Mouse (Mus musculus): ENCODE data around the gene Sarm1.

The Sarm1 gene

GRCm38 (mm10) chr11:78512025-78512957, 14.7 kb upstream of the Sarm1 start, which contains the start of the genes Tmem199 and Poldip2:
Gene Tmem199, minus strand, starts transcription at chr11:78512172.
Gene Poldip2, plus strand, starts transcription at chr11:78512193.
- DNase-seq = peak; percentile 96 to 97

- peak; percentile 75 to 79 for DNase-seq
Observed at GRCm38 (mm10) chr11:78509148-78509547, 11.6 kb upstream of the Sarm1 start.

DNA sequence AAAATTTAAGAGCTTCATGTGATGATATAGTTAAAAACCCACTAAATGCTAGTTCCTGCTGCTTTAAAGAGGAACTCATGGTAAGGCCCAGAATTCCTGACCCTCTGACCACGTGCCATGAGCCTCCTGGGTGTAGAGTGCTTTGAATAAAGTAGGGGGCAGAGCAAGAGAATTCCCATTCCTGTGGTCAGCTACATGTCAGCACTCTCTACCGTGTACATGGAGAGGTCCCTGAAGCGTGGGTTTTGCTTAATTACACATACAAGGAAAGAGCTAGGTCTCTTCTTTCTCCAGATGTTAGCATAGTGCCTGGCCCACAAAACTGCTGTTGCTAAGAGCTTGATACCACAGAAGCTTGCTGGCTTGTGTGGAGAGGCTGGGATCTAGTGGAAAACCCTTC, 7.9 kb upstream of the Sarm1 start:
- DNase-seq = no peak

GRCm38 (mm10) chr11:78502909-78503650, 5.5 kb upstream of the Sarm1 start, which contains the start of gene Sebox:
Gene Sebox, plus strand, starts transcription at chr11:78503447.
- peak; percentile 92 to 93 for DNase-seq

DNA sequence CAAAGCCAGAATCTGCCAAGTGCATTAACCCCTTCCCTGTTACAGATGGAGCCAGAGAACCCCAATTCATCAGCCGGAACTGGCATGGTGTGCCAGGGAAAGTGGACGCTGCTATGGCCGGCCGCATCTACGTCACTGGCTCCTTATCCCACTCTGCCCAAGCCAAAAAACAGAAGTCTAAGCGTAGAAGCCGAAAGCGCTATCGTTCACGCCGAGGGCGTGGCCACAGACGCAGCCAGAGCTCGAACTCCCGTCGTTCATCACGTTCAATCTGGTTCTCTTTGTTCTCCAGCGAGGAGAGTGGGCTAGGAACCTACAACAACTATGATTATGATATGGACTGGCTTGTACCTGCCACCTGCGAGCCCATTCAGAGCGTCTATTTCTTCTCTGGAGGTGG, 4.0 kb upstream of the Sarm1 start:
- DNase-seq = no peak

DNA sequence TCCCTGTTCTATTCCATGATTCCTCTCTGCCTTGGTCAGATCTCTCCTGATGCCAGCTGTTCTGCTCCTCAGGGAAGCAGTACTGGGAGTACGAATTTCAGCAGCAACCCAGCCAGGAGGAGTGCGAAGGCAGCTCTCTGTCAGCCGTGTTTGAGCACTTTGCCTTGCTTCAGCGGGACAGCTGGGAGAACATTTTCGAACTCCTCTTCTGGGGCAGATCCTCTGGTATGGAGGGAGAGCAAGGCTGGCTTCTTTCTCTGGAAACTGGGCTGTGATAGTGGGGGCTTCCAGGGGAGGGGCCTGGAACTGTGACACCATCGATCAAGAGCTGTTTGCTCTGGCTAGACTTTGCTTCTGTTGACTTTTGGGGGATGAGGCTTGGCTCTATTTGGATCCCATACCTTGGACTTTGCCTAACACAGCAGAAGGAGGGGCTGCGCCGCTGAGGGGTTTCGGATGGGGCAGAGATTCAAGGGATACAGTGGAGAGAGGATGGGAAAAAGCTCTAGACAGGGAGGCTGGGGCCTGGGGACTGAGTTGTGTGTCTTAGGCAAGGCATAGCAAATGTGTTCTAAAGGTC, 3.2 kb upstream of the Sarm1 start:
- no peak for DNase-seq

DNA sequence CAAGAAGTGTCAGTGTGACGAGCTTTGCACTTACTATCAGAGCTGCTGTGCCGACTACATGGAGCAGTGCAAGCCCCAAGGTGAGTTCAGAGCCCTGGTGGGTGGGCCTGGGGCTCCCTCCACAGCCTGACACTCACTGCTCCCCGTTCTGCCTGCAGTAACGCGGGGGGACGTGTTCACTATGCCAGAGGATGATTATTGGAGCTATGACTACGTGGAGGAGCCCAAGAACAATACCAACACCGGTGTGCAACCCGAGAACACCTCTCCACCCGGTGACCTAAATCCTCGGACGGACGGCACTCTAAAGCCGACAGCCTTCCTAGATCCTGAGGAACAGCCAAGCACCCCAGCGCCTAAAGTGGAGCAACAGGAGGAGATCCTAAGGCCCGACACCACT, 2.0 kb upstream of the Sarm1 start:
- no peak for DNase-seq

- no peak for DNase-seq
Observed at GRCm38 (mm10) chr11:78499004-78499403, 1.4 kb upstream of the Sarm1 start, which contains the start of gene Vtn. Gene Vtn, plus strand, starts transcription at chr11:78499091.

GRCm38 (mm10) chr11:78497071-78497541, 448 bp downstream of the Sarm1 start:
- peak; percentile 84 to 87 for DNase-seq

GRCm38 (mm10) chr11:78495904-78496303, 1.6 kb downstream of the Sarm1 start:
- peak in 1 of 2 experiments; percentile 32 for DNase-seq

DNA sequence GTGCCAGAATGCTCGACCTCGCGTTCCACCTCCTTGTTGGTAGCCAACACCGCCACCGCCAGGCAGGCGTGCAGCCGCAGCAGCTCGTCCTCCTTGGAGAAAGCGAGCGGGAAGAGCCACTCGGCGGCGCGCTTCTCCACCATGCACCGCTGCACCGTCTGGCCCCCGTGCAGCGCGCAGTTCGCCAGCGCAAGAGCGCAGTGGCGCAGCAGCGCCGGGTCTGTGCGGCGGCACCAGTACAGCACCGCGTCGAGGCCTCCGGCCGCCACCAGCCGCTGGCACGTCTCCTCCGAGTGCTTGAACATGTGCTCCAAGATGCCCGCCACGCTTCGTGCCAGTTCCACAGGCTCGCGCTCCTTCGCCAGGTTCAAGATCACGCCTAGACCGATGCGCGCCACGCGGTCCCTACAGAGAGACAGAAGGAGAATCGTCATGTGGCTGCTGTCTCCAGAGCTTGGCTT, 6.7 kb downstream of the Sarm1 start:
- peak; percentile 83 to 84 for DNase-seq

GRCm38 (mm10) chr11:78488168-78488567, 9.4 kb downstream of the Sarm1 start:
- peak; percentile 90 to 93 for DNase-seq

DNA sequence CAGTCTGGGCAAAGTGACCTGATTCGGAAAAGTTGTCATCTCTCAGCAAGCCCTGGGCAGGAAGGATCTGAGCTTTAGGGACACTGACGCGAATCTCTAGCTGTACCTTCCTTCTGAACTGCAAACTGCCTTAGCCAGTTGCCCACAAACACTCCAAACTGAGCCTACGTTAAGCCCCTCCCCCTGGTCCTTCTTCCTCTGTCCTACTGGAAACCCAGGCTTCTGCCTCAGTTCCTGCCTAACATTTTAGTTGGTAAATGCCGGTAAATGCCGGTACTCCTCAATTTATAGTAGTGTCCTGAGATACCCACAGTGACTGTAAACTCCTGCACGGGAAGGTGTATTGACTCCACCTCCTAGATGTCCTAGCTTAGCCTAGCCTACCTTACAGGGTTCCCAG, 13.9 kb downstream of the Sarm1 start:
- DNase-seq = no peak

DNA sequence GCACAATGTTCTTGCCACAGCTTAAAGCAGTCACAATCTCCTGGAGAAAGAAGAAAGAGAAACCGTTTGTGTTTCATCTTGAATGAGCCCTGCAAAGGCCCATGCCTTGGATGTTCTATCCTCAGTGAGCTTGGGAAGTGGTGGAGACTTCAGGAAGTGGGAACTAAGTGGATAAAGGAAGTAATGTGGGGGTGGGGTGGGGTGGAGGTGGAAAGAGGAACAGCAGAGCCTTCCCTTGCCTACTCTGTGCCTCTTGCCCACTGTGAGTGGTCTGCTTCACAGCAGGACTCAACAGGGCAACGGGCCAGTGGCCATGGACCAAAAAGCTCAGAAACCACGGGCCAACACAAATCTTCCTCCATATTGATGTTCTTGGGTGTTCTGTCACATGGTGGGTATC, 22.3 kb downstream of the Sarm1 start:
- peak; percentile 30 to 36 for DNase-seq

GRCm38 (mm10) chr11:78471326-78472103, 26.0 kb downstream of the Sarm1 start:
- no peak for DNase-seq

DNA sequence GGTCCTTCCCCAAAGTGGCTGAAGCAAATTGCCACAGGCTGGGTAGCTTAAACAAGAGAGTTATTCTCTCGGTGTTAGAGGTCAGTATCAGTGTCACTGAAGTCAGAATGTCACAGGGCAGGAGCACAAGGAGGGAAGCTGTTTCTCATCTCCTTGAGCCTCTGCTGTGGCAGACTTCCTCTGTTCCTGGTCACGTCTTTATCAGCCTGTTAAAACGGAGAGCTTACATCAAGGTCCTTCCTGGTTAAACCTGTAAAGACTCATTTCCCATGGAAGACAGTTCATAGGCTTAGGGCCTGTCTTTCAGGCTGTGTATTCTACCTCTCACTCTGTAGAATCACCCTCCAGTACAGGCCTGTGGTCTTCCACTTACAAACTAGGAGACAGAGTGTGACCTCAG, 29.6 kb downstream of the Sarm1 start:
- DNase-seq = no peak

DNA sequence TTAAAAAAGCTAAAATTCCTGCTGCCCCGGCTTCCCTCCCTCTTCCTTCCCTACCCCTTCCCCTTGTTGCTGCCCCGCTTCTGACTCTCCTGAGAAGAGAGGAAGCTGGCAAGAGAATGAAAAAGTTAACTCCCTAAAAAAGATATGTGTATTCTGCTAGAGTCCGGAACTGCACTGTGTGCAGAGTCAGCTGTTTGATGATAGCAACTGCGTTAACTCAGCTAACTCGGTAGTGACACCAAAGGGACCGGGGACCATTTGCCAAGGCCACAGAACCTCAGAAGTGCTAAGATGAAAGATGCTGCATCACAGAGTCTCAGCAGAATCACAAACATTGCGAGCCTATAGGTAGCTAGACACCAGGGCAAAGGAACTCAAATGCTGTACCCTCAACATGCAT, 30.0 kb downstream of the Sarm1 start:
- DNase-seq = no peak

DNA sequence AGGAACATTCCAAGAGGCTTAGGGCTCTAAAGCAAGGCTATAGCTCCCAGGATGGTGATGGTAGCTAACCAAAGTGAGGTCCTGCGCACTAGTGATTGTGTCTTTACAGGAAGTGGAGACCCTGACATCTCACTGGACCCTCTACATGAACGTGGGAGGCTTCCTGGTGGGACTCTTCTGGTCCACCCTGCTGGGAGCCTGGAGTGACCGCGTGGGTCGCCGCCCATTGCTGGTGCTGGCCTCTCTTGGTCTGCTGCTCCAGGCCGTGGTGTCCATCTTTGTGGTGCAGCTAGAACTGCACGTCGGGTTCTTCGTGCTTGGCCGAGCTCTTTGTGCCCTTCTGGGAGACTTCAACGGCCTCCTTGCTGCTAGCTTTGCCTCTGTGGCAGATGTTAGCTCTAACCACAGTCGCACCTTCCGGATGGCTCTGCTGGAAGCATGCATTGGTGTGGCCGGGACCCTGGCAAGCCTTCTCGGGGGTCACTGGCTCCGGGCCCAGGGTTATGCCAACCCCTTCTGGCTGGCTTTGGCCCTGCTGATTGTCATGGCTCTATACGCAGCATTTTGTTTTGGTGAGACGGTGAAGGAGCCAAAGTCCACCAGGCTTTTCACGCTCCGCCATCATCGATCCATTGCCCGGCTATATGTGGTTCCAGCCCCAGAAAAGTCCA, 31.2 kb downstream of the Sarm1 start:
- peak; percentile 55 to 58 for DNase-seq

DNA sequence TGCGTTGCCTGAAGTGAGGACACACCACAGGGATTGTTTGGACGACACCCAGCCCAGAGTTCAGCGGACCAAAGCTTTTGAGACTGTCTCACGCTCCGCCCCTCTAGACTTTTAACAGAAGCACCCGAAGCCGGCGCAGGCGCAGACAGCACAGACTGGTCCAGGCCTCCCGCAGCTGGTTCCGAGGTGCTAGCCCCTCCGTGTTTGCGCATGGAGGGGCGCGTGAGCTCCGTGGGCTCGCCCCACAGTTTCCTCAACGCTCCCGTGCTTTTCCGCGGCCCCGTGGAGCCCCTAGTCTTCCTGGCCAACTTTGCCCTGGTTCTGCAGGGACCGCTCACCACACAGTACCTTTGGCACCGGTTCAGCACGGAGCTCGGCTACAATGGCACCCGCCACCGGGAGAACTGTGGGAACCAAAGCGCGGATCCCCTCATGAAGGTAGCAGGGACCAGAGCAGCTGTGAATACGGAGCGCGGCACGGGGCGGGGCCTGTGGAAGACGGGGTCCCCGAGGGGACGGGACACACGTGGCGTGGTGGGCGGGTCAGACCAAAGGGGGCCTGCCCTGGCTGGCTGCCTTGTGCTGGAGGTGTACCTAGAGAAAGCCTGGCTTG, 31.9 kb downstream of the Sarm1 start, which contains the start of gene Slc46a1:
TSS of gene Slc46a1 (plus strand) at position 130 of the 613 bp plus-strand sequence.
- peak; percentile 86 to 89 for DNase-seq

GRCm38 (mm10) chr11:78465116-78465515, 32.4 kb downstream of the Sarm1 start:
- no peak for DNase-seq

All from cerebellum, postnatal 10 days (tissue).